Mouse (Mus musculus) heart, adult 2 months (tissue): ENCODE measurements around the gene Entpd5.

Experiments used
- CTCF ChIP-seq: fragments of 200-600 bp; IDR thresholded peaks from 2 replicates; pipeline ENCODE4 v1.8.1; 2022; ENCODE audit warnings: antibody characterized with exemption, mild to moderate bottlenecking, moderate library complexity
- EP300 ChIP-seq: fragments of 200-500 bp; IDR thresholded peaks from 2 replicates; pipeline ENCODE4 v1.6.1; 2011; ENCODE audit warnings: low read depth, low read length, control low read depth; ENCODE audit not compliant: insufficient read depth
- POLR2A ChIP-seq: fragments of 200-500 bp; IDR thresholded peaks from 2 replicates; pipeline ENCODE4 v1.6.1; 2011; ENCODE audit warnings: mild to moderate bottlenecking, low read depth, low read length, control low read depth; ENCODE audit not compliant: insufficient read depth

DNA sequence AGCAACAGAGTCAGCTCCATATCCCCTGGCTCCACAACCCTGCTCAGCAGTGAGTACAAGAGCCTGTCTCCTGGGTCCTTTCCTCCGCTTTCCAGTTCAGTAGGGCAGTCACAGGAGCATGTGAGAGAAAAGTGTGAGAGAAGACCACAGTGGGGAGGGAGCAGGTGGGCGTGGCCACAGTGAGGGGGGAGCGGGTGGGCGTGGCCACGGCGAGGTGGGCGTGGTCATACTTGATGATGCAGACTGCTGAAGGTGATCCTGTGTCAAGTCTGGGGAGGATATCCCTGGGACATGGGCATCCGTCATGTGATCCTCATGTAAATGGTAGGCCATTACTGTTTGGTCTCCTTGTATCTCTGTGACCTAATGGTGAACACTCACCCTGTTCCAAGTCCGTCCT, 41.9 kb downstream of the Entpd5 start:
- TF ChIP-seq CTCF (no peak), POLR2A (no peak), EP300 (no peak)
